Mouse (Mus musculus) gastrocnemius, postnatal 10 days (tissue): ENCODE measurements around the gene Rbm4b. TPM values are rescaled to one million over a fixed set of nuclear protein-coding genes. Genes with fewer than 3 reads are reported as not detected.

Experiments used
- DNase-seq: peaks from one replicate; pipeline ENCODE4 v3.0.0; 2021; ENCODE audit warnings: mixed read lengths
- long read RNA-seq, 2 experiments: library from polyadenylated mRNA; stranded (forward); transcript quantifications; one replicate each; pipeline ENCODE4 v2.0.0; 2021
- total RNA-seq, 2 experiments: library from RNA; stranded (reverse); gene quantifications; 2 replicates each; pipeline ENCODE4 v1.2.3; 2021

Gene Rbm4b
- 1 to 10 TPM; 2.5 to 4.6 TPM for total RNA-seq
- long read RNA-seq, experiment 1, full-length matches to known transcripts: 8 of 9 reads
- long read RNA-seq, experiment 1, partial matches to known transcripts: 0 of 9 reads
- long read RNA-seq, experiment 1, other reads (novel, unspliced or antisense): 1 of 9 reads
- long read RNA-seq, experiment 2, full-length matches to known transcripts: 4 of 6 reads
- long read RNA-seq, experiment 2, partial matches to known transcripts: 0 of 6 reads
- long read RNA-seq, experiment 2, other reads (novel, unspliced or antisense): 2 of 6 reads

GRCm38 (mm10) chr19:4756193-4756911 is at the start of gene Rbm4b:
TSS of gene Rbm4b (plus strand) at chr19:4756497.
- peak; percentile 96 for DNase-seq

- no peak for DNase-seq
These were observed 47.5 kb upstream of the Rbm4b start for GRCm38 (mm10) chr19:4708765-4709164.

- DNase-seq: no peak
These were observed 45.1 kb upstream of the Rbm4b start, which contains the start of gene Sptbn2 for GRCm38 (mm10) chr19:4711098-4711600. TSS of gene Sptbn2 (plus strand) at chr19:4711167.

GRCm38 (mm10) chr19:4711601-4712155 is 44.6 kb upstream of the Rbm4b start:
- DNase-seq: no peak

GRCm38 (mm10) chr19:4712156-4712780 is 44.0 kb upstream of the Rbm4b start:
- no peak for DNase-seq

GRCm38 (mm10) chr19:4712781-4713526 is 43.3 kb upstream of the Rbm4b start:
- DNase-seq: no peak

GRCm38 (mm10) chr19:4713886-4714285 is 42.4 kb upstream of the Rbm4b start:
- no peak for DNase-seq

- DNase-seq: no peak
These were observed 39.5 kb upstream of the Rbm4b start for GRCm38 (mm10) chr19:4716756-4717155.

GRCm38 (mm10) chr19:4717281-4717680 is 39.0 kb upstream of the Rbm4b start:
- no peak for DNase-seq

- no peak for DNase-seq
These were observed 37.6 kb upstream of the Rbm4b start for GRCm38 (mm10) chr19:4718716-4719115.

- DNase-seq: no peak
These were observed 36.9 kb upstream of the Rbm4b start for GRCm38 (mm10) chr19:4719351-4719764.

GRCm38 (mm10) chr19:4720112-4720511 is 36.2 kb upstream of the Rbm4b start:
- no peak for DNase-seq

- DNase-seq: no peak
These were observed 35.5 kb upstream of the Rbm4b start for GRCm38 (mm10) chr19:4720671-4721244.

GRCm38 (mm10) chr19:4729186-4729585 is 27.1 kb upstream of the Rbm4b start:
- no peak for DNase-seq

- no peak for DNase-seq
These were observed 23.2 kb upstream of the Rbm4b start for GRCm38 (mm10) chr19:4733052-4733451.

- DNase-seq: no peak
These were observed 18.4 kb upstream of the Rbm4b start for GRCm38 (mm10) chr19:4737866-4738265.

- no peak for DNase-seq
These were observed 17.2 kb upstream of the Rbm4b start for GRCm38 (mm10) chr19:4739053-4739452.

GRCm38 (mm10) chr19:4739762-4740161 is 16.5 kb upstream of the Rbm4b start:
- no peak for DNase-seq

GRCm38 (mm10) chr19:4741482-4741881 is 14.8 kb upstream of the Rbm4b start:
- DNase-seq: no peak

GRCm38 (mm10) chr19:4742229-4742628 is 14.1 kb upstream of the Rbm4b start:
- no peak for DNase-seq

- DNase-seq: no peak
These were observed 12.8 kb upstream of the Rbm4b start for GRCm38 (mm10) chr19:4743524-4743923.

- DNase-seq: no peak
These were observed 12.3 kb upstream of the Rbm4b start for GRCm38 (mm10) chr19:4744026-4744425.
